Mouse (Mus musculus) embryonic facial prominence, embryonic 13.5 days (tissue): ENCODE results near the gene Spdye4b. TPM values are rescaled to one million over a fixed set of nuclear protein-coding genes. Genes with fewer than 3 reads are reported as not detected.
"Not testable (repeated sequence)": the region's sequence is repeated elsewhere in the genome, so short reads cannot be mapped to it uniquely, and the experiment has no call there.

Experiments used
- ATAC-seq: fragments of 200-750 bp; cut with Nextera tagmentation; 2 replicates; pipeline ENCODE4 v1.8.0; 2017; ENCODE audit warnings: low read depth; ENCODE audit not compliant: insufficient number of reproducible peaks, insufficient read depth, low FRiP score, low TSS enrichment
- H3K27ac ChIP-seq: fragments of 300-500 bp; sonication (generic); 2 replicates; pipeline ENCODE4 v1.5.1; 2015; ENCODE audit warnings: moderate library complexity, mild to moderate bottlenecking, inconsistent platforms
- H3K27me3 ChIP-seq: fragments of 300-500 bp; sonication (generic); 2 replicates; pipeline ENCODE4 v1.6.1; 2015; ENCODE audit warnings: mild to moderate bottlenecking, inconsistent platforms
- H3K36me3 ChIP-seq: fragments of 300-500 bp; sonication (generic); 2 replicates; pipeline ENCODE4 v1.6.1; 2015; ENCODE audit warnings: mild to moderate bottlenecking, inconsistent platforms
- H3K4me1 ChIP-seq: fragments of 300-500 bp; sonication (generic); 2 replicates; pipeline ENCODE4 v1.6.1; 2015; ENCODE audit warnings: inconsistent platforms
- H3K4me2 ChIP-seq: fragments of 300-500 bp; sonication (generic); 2 replicates; pipeline ENCODE4 v1.6.1; 2015; ENCODE audit warnings: moderate library complexity, mild to moderate bottlenecking, inconsistent platforms
- H3K4me3 ChIP-seq: fragments of 300-500 bp; sonication (generic); 2 replicates; pipeline ENCODE4 v1.5.1; 2015; ENCODE audit warnings: mild to moderate bottlenecking, inconsistent platforms
- H3K9ac ChIP-seq: fragments of 300-500 bp; sonication (generic); 2 replicates; pipeline ENCODE4 v1.6.1; 2015; ENCODE audit warnings: mild to moderate bottlenecking, inconsistent platforms
- H3K9me3 ChIP-seq: fragments of 300-500 bp; sonication (generic); 2 replicates; pipeline ENCODE4 v1.6.1; 2016; ENCODE audit warnings: inconsistent platforms
- WGBS: fragments of 180-500 bp; shearing (Covaris S2); methylation state at CpG from one replicate; pipeline ENCODE4 v1.1.7; 2015; ENCODE audit warnings: mixed read lengths; 5-methylcytosine and 5-hydroxymethylcytosine counted together
- polyA plus RNA-seq: library from polyadenylated mRNA; unstranded; fragments of >200 nt; fragmentation: Nextera tagmentation; extraction: Ambion mirVana; gene quantifications from 2 replicates; pipeline ENCODE4 v1.2.1, GENCODE M21; 2015

The Spdye4b gene
- not detected in 2 replicates for polyA plus RNA-seq

DNA sequence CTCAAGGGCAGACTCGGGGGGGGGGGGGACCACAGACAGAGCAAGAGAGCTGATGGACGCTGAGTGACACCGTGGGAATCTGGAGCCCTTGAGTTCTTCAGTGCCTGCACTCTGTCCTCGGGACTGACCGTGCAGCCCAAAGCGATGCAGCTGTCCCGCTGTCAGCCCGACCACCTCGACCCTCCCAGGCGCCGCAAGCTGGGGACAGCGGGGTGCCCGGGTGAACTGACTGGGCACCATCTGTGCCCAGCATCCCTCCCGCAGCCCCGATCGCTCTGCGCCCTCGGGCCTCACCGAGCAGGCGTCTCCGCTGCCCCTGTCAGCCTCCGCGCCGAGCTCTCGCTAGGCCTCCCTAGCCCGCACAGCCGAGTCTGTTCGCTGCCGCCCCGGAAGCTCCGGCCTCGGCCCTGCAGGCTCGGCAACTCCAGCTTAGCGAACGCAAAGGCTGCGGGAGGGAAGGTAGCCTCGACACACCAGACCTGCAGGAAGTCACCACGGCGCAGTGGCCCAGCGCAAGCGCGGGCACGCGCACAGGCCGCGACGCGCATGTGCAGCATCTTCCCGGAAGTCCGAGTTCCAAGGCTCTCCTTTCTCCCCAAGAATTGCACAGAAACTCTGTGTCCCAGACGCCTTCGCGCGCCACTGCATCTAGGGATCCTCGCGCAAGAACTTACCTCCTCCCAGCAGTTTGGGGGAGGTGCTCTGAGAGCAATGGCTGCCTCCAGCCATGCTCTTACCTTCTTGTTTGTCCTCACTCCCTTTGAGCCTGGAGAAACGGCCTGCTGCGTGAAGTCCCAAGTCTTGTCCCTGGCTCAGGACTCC, at the start of gene Spdye4b, which contains the start of gene Rbak:
Gene Spdye4b (plus strand): TSS at position 763 of the 822 bp plus-strand sequence.
Gene Rbak (minus strand): TSS at position 521 of the 822 bp plus-strand sequence.
- H3K27me3 ChIP-seq: peaks cover 4% of the 10 kb centered on the region; the same call in 1 of the 2 replicates
- peak within 1 kb of the TSS; percentile 85 for H3K27ac ChIP-seq
- no peaks in the 10 kb centered on the region for H3K9me3 ChIP-seq
- H3K36me3 ChIP-seq: peaks cover 31% of the 10 kb centered on the region
- H3K4me2 ChIP-seq: peak within 1 kb of the TSS; percentile 67
- WGBS: under 1% methylated on average over 58 of the region's 58 CpGs
- peak; percentile 94 for ATAC-seq
- peak within 1 kb of the TSS; percentile 93 for H3K4me3 ChIP-seq
- peak within 1 kb of the TSS; percentile 93 for H3K9ac ChIP-seq
- H3K4me1 ChIP-seq: peaks cover 12% of the 10 kb centered on the region

DNA sequence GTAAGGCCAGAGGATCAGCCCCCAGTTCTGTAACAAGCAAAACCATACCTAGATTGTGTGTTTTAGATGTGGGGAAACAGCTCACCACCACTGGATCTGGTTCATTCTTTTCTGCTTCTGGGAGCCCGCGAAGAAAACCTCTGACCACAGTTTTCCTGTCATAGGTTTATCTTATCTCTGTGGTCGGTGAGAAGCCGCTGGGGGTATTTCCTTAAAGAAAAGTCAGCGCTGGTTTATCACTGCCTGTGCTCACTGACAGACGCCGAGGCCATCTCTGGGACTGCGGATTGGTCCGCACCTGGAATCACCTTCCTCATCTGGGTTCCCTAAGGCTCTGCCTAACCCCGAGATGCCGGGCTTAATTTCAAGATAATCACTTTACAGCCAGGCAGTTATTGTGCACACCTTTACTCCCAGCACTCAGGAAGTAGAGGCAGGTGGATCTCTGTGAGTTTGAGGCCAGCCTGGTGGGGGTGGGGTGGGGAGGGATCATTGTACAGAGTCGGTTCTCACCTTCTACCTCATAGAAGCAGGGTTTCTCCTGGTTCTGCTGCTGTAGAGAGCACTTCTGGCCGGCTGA, 47.8 kb upstream of the Spdye4b start:
- Histone ChIP-seq H3K27ac (no peak overlapping the region), H3K4me3 (no peak overlapping the region), H3K27me3 (no peaks in the 10 kb centered on the region), H3K4me2 (no peak overlapping the region), H3K9ac (no peak overlapping the region), H3K36me3 (no peaks in the 10 kb centered on the region), H3K9me3 (peaks cover 13% of the 10 kb centered on the region), H3K4me1 (no peaks in the 10 kb centered on the region)
- WGBS: 79% methylated on average over 13 of the region's 13 CpGs
- ATAC-seq: no peak

DNA sequence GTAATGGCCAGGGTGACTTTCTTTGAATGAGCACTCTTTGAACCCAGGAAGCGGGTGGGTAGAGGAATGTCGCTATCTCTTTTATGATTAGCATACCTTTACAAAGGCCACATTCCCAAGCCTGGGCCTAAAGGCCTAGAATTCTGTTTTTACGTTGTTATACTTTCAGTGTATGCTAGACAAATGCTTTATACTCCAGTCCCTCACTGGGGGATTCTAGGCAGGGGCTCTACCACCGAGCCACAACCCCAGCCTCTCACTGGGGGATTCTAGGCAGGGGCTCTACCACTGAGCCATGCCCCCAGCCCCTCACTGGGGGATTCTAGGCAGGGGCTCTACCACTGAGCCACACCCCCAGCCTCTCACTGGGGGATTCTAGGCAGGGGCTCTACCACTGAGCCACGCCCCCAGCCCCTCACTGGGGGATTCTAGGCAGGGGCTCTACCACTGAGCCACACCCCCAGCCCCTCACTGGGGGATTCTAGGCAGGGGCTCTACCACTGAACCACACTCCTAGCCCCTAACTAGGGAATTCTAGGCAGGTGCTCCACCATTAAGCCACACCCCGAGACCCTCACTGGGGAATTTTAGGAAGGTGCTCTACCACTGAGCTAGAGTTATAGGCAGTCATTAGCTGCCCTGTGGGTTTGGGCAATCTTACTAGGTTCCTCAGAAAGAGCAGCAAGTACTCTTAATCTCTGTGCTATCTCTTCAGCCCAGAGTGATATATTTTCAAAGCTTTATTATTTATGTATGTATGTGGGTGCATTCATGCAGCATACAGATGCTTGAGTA, 46.4 kb upstream of the Spdye4b start:
- not testable (repeated sequence) for ATAC-seq, H3K27ac ChIP-seq, H3K36me3 ChIP-seq, H3K27me3 ChIP-seq, H3K4me1 ChIP-seq, H3K4me3 ChIP-seq, H3K9me3 ChIP-seq, H3K4me2 ChIP-seq, H3K9ac ChIP-seq
- WGBS: 82% methylated on average over 4 of the region's 6 CpGs

DNA sequence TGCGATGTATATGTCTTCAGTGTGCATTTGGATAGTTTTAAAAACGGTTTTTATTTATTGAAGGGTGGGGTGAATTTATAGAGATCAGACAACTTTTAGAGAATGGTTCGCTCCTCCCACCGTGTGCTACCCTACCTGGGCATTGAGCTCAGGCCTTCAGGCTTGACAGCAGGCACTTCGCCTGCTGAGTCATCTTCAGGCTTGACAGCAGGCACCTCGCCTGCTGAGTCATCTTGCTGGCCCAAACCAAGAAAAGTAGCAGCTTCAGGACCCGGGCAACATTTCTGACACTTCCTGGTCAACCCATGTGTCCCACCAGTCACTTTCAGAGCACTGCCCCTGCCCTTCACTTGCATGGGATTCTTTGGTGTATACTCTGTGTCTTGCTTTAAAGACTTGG, 45.8 kb upstream of the Spdye4b start:
- no peak for ATAC-seq
- no peak overlapping the region for H3K4me2 ChIP-seq
- no peaks in the 10 kb centered on the region for H3K9me3 ChIP-seq
- H3K9ac ChIP-seq: no peak overlapping the region
- no peaks in the 10 kb centered on the region for H3K4me1 ChIP-seq
- H3K36me3 ChIP-seq: no peaks in the 10 kb centered on the region
- no peak overlapping the region for H3K4me3 ChIP-seq
- no peak overlapping the region for H3K27ac ChIP-seq
- 93% methylated on average over 7 of the region's 7 CpGs for WGBS
- no peaks in the 10 kb centered on the region for H3K27me3 ChIP-seq

DNA sequence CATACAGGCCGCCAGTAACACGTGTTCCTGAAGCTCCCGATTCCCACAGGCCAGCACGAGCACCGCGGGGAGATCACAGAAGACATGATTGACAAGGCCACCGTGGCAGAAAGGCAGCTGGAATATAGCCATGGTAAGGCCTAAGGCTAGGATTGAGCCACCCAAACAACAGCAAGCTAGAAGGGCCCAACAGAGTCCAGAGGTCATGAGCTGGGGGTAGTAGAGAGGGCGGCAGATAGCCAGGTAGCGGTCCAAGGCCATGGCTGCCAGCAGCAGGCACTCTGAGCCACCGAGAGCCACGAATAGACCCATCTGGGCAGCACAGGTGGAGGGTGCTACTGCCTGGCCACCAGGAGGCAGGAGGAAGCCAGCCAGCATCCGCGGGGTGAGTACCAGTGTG, 43.2 kb upstream of the Spdye4b start:
- WGBS: 81% methylated on average over 13 of the region's 13 CpGs
- no peak for ATAC-seq

DNA sequence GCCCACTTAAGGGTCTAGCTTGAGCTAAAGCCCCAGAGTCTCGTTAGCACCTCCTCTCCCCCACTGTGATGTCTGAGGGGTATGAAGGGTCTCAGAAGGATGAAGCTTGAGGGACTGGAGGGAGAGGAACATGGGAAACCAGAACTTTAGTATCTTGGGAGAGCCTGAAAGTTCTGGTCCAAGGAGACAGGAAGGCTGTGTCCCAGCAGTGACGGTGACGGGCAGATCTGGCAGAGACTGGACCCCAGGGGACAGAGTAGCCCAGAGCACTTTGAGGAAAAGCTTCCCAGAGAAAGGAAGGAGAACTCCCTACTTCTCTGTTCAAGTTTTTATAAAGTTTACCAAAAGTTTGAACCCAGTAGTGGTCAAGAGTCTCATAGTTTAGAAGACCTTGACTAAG, 33.3 kb upstream of the Spdye4b start, which contains the start of gene Olfr718-ps1:
Gene Olfr718-ps1 (minus strand): TSS at position 101 of the 400 bp plus-strand sequence.
- Histone ChIP-seq H3K9me3 (peaks cover 2% of the 10 kb centered on the region; the same call in 1 of the 2 replicates), H3K4me3 (no peak within 1 kb of the TSS), H3K4me1 (no peaks in the 10 kb centered on the region), H3K27me3 (no peaks in the 10 kb centered on the region), H3K4me2 (no peak within 1 kb of the TSS), H3K36me3 (no peaks in the 10 kb centered on the region), H3K27ac (no peak within 1 kb of the TSS), H3K9ac (no peak within 1 kb of the TSS)
- ATAC-seq: no peak
- 64% methylated on average over 3 of the region's 3 CpGs for WGBS

More for the DNA sequence above, 43.2 kb upstream of the Spdye4b start:
- no peaks in the 10 kb centered on the region for H3K36me3 ChIP-seq
- H3K4me3 ChIP-seq: no peak overlapping the region
- H3K27me3 ChIP-seq: no peaks in the 10 kb centered on the region
- H3K9ac ChIP-seq: no peak overlapping the region
- H3K27ac ChIP-seq: no peak overlapping the region
- H3K9me3 ChIP-seq: no peaks in the 10 kb centered on the region
- H3K4me2 ChIP-seq: no peak overlapping the region
- no peaks in the 10 kb centered on the region for H3K4me1 ChIP-seq

DNA sequence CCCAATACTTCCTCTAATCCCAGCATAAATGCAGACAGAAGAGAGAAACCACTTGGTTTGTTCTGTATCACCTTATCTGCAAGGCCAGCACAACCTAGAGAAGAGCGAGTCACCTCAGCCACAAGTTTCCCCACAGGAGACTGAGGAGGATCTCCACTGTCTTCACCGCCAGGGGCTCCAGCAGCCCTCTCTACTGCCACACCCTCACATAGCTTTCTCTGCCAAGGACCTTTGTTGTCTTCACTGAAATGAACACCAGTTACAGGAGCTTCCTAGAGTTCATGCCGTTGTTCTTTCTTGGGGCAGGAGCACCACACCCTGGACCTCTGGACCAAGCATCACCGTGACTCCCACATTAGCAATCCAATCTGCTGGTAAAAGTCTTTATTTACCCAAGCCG, 32.2 kb upstream of the Spdye4b start:
- no peak for ATAC-seq
- H3K4me3 ChIP-seq: no peak overlapping the region
- whole genome bisulfite sequencing: 91% methylated on average over 5 of the region's 5 CpGs
- no peak overlapping the region for H3K27ac ChIP-seq
- no peaks in the 10 kb centered on the region for H3K27me3 ChIP-seq
- no peak overlapping the region for H3K4me2 ChIP-seq
- H3K36me3 ChIP-seq: no peaks in the 10 kb centered on the region
- H3K9me3 ChIP-seq: peaks cover 2% of the 10 kb centered on the region; the same call in 1 of the 2 replicates
- no peak overlapping the region for H3K9ac ChIP-seq
- no peaks in the 10 kb centered on the region for H3K4me1 ChIP-seq

DNA sequence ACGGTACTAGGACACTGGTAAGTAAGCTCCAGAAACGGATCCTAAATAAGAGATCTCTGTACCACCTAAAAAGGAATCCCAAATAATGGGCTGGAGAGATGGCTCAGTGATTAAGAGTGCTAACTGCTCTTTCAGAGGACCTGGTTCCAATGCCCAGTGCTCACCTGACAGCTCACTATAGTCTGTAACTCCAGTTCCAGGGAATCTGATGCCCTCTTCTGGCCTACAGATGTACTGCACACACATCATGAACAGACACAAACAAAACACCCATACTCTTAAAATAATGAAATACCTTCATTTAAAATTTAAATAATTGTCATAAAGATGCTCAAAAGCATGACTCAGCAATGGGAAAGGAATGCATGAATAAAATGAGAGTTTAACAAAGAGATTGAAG, 31.3 kb upstream of the Spdye4b start:
- WGBS: 85% methylated on average over 2 of the region's 2 CpGs
- no peak overlapping the region for H3K27ac ChIP-seq
- H3K36me3 ChIP-seq: no peaks in the 10 kb centered on the region
- no peaks in the 10 kb centered on the region for H3K4me1 ChIP-seq
- H3K27me3 ChIP-seq: peaks cover 1% of the 10 kb centered on the region; the same call in 1 of the 2 replicates
- H3K4me3 ChIP-seq: no peak overlapping the region
- no peak overlapping the region for H3K4me2 ChIP-seq
- ATAC-seq: no peak
- no peak overlapping the region for H3K9ac ChIP-seq
- peaks cover 2% of the 10 kb centered on the region; the same call in 1 of the 2 replicates for H3K9me3 ChIP-seq

DNA sequence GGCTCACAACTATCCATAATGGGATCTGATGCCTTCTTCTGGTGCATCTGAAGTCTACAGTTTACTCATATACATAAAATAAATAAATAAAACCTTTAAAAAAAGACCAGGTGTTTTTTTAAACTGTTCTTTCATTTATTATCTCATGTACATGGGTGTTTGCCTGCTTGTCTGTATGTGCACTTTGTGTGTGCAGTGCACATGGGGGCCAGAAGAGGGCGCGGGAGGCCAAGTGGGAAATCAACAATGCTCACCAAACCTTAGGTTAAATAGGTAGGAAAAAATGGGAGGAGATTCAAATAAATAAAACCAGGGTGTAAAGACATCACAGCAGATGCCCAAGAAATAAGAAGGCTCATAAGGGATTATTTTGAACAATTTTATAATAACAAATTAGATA, 30.8 kb upstream of the Spdye4b start:
- WGBS: 74% methylated on average over 2 of the region's 2 CpGs
- no peak for ATAC-seq
- Histone ChIP-seq H3K9ac (no peak overlapping the region), H3K36me3 (no peaks in the 10 kb centered on the region), H3K9me3 (peaks cover 2% of the 10 kb centered on the region; the same call in 1 of the 2 replicates), H3K27me3 (peaks cover 6% of the 10 kb centered on the region; the same call in 1 of the 2 replicates), H3K27ac (no peak overlapping the region), H3K4me2 (no peak overlapping the region), H3K4me3 (no peak overlapping the region), H3K4me1 (no peaks in the 10 kb centered on the region)

DNA sequence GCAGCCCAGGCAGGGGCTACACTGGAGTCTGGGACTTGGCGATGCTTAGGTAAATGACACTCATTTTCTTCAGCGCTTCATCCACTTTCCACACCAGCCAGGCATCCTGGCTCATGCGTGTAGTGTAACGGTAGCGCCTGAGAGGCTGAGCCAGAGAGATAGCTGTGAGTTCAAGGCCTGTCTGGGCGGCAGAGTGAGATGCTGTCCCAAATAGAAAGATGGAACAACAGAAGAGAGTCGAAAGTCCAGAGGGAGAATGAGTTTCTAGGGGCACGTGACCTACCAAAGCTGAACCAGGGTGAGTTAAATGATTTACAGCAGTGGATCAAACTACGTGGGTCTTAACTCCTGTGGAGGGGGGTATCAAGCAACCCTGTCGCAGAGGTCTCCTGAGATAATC, 27.1 kb upstream of the Spdye4b start:
- H3K4me3 ChIP-seq: no peak overlapping the region
- H3K4me1 ChIP-seq: peaks cover 2% of the 10 kb centered on the region; the same call in 1 of the 2 replicates
- no peak for ATAC-seq
- H3K36me3 ChIP-seq: no peaks in the 10 kb centered on the region
- 88% methylated on average over 10 of the region's 10 CpGs for WGBS
- no peak overlapping the region for H3K9ac ChIP-seq
- H3K27me3 ChIP-seq: peaks cover 42% of the 10 kb centered on the region
- no peak overlapping the region for H3K27ac ChIP-seq
- H3K9me3 ChIP-seq: peaks cover 2% of the 10 kb centered on the region; the same call in 1 of the 2 replicates
- H3K4me2 ChIP-seq: no peak overlapping the region

DNA sequence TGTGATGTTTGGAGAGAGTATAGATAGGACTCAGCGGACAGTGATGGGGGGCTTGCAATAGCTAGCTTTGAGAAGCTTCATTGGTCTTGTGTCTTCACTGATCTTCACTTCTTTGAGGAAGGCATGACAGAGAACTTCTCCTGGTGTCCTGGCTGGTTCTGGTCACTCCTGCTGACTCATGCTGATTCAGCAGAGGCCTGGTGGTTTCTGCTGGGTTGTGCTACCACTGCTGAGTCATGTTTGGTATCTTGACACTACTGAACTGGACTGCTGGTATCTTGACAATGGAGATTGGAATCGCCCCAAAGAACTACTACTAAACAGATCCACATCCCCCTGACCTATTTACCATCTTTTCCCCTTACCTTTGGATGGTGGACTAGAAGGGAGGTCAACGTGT, 25.3 kb upstream of the Spdye4b start:
- ATAC-seq: no peak
- peaks cover 57% of the 10 kb centered on the region for H3K27me3 ChIP-seq
- 83% methylated on average over 3 of the region's 3 CpGs for WGBS
- H3K9me3 ChIP-seq: no peaks in the 10 kb centered on the region
- no peaks in the 10 kb centered on the region for H3K36me3 ChIP-seq
- no peak overlapping the region for H3K9ac ChIP-seq
- peaks cover 2% of the 10 kb centered on the region; the same call in 1 of the 2 replicates for H3K4me1 ChIP-seq
- H3K4me3 ChIP-seq: no peak overlapping the region
- H3K4me2 ChIP-seq: no peak overlapping the region
- no peak overlapping the region for H3K27ac ChIP-seq
